Mouse (Mus musculus) liver, embryonic 15.5 days (tissue): ENCODE results near the gene Safb2. TPM values are rescaled to one million over a fixed set of nuclear protein-coding genes. Genes with fewer than 3 reads are reported as not detected.
A peak's percentile ranks its signal among the peaks of the same experiment; 100 is the strongest.

ENCODE experiments used
- ATAC-seq: fragments of 200-750 bp; cut with Nextera tagmentation; 2 replicates; pipeline ENCODE4 v1.8.0; 2017; ENCODE audit warnings: moderate number of reproducible peaks, mild to moderate bottlenecking, moderate library complexity; ENCODE audit not compliant: insufficient read depth
- H3K27ac ChIP-seq: fragments of 300-500 bp; sonication (generic); replicated peaks from 2 replicates; pipeline ENCODE4 v1.5.1; 2015; ENCODE audit warnings: mild to moderate bottlenecking, inconsistent platforms
- H3K27me3 ChIP-seq: fragments of 300-500 bp; sonication (generic); 2 replicates; pipeline ENCODE4 v1.6.1; 2015; ENCODE audit warnings: mild to moderate bottlenecking, inconsistent platforms
- H3K36me3 ChIP-seq: fragments of 300-500 bp; sonication (generic); replicated peaks from 2 replicates; pipeline ENCODE4 v1.6.1; 2015; ENCODE audit warnings: moderate library complexity, mild to moderate bottlenecking, inconsistent platforms
- H3K4me1 ChIP-seq: fragments of 300-500 bp; sonication (generic); replicated peaks from 2 replicates; pipeline ENCODE4 v1.6.1; 2015; ENCODE audit warnings: inconsistent platforms
- H3K4me2 ChIP-seq: fragments of 300-500 bp; sonication (generic); 2 replicates; pipeline ENCODE4 v1.6.1; 2015; ENCODE audit warnings: moderate library complexity, mild to moderate bottlenecking, inconsistent platforms
- H3K4me3 ChIP-seq: fragments of 300-500 bp; sonication (generic); replicated peaks from 2 replicates; pipeline ENCODE4 v1.5.1; 2015; ENCODE audit warnings: mild to moderate bottlenecking, inconsistent platforms
- H3K9ac ChIP-seq: fragments of 300-500 bp; sonication (generic); 2 replicates; pipeline ENCODE4 v1.6.1; 2015; ENCODE audit warnings: moderate library complexity, mild to moderate bottlenecking, inconsistent platforms
- H3K9me3 ChIP-seq: fragments of 300-500 bp; sonication (generic); replicated peaks from 2 replicates; pipeline ENCODE4 v1.6.1; 2016; ENCODE audit warnings: inconsistent platforms
- WGBS: fragments of 180-500 bp; shearing (Covaris S2); methylation state at CpG from one replicate; pipeline ENCODE4 v1.1.7; 2015; ENCODE audit warnings: mixed read lengths; ENCODE audit not compliant: insufficient replicate concordance; 5-methylcytosine and 5-hydroxymethylcytosine counted together
- polyA plus RNA-seq: library from polyadenylated mRNA; unstranded; fragments of >200 nt; fragmentation: Nextera tagmentation; extraction: Ambion mirVana; gene quantifications from 2 replicates; pipeline ENCODE4 v1.2.1, GENCODE M21; 2015

The Safb2 gene
- polyA plus RNA-seq, 1 experiment from 2014 or later: 31.2 TPM

DNA sequence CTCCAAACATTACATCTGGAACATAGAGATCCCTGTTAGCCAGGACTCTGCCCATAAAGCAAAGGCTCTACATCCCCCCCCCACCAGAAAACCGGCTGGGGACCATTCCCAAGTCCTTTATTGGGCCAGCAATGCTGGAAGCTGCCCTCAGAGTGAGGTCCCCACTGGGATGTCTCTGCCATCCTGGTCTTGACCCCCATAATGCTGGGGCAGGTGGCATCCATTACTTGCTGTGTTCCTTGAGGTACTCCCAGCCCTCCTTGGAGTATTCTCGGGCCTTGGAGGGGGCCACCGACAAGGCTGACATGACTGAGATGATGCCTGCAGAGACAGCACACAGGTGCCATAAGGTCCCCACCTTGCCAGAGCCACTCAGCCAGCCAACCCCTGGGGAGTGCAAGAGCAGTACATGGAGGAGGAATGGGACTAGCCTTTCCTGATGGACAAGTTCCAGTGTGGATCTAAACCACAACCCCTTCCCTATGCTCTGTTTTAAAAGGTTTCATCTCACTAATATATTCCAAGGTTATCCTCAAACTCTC is 23.2 kb upstream of the Safb2 start:
- H3K4me1 ChIP-seq: peaks cover 46% of the 10 kb centered on the region
- peaks cover 54% of the 10 kb centered on the region for H3K36me3 ChIP-seq
- no peak overlapping the region for H3K27ac ChIP-seq
- ATAC-seq: no peak
- peak overlapping the region; percentile 74; the same call in 1 of the 2 replicates for H3K4me2 ChIP-seq
- no peaks in the 10 kb centered on the region for H3K27me3 ChIP-seq
- no peaks in the 10 kb centered on the region for H3K9me3 ChIP-seq
- H3K4me3 ChIP-seq: no peak overlapping the region
- H3K9ac ChIP-seq: no peak overlapping the region
- WGBS: 70% methylated on average over 3 of the region's 3 CpGs

- Histone ChIP-seq H3K4me3 (no peak overlapping the region), H3K9ac (no peak overlapping the region), H3K9me3 (no peaks in the 10 kb centered on the region), H3K4me2 (no peak overlapping the region), H3K27me3 (no peaks in the 10 kb centered on the region), H3K36me3 (peaks cover 76% of the 10 kb centered on the region), H3K4me1 (peaks cover 25% of the 10 kb centered on the region), H3K27ac (no peak overlapping the region)
- 89% methylated on average over 9 of the region's 9 CpGs for WGBS
- no peak for ATAC-seq
Measured at GRCm38 (mm10) chr17:56605431-56605830, 21.0 kb upstream of the Safb2 start.

GRCm38 (mm10) chr17:56604422-56604821 is 20.0 kb upstream of the Safb2 start:
- H3K4me3 ChIP-seq: no peak overlapping the region
- H3K4me1 ChIP-seq: peaks cover 19% of the 10 kb centered on the region
- no peaks in the 10 kb centered on the region for H3K9me3 ChIP-seq
- H3K27me3 ChIP-seq: no peaks in the 10 kb centered on the region
- no peak overlapping the region for H3K4me2 ChIP-seq
- no peak overlapping the region for H3K27ac ChIP-seq
- H3K36me3 ChIP-seq: peaks cover 86% of the 10 kb centered on the region
- no peak overlapping the region for H3K9ac ChIP-seq
- no peak for ATAC-seq
- WGBS: 85% methylated on average over 3 of the region's 3 CpGs

- Histone ChIP-seq H3K9me3 (no peaks in the 10 kb centered on the region), H3K36me3 (peaks cover 89% of the 10 kb centered on the region), H3K9ac (no peak overlapping the region), H3K27ac (no peak overlapping the region), H3K4me2 (no peak overlapping the region), H3K27me3 (no peaks in the 10 kb centered on the region), H3K4me1 (peaks cover 16% of the 10 kb centered on the region), H3K4me3 (no peak overlapping the region)
- 86% methylated on average over 9 of the region's 9 CpGs for WGBS
- ATAC-seq: no peak
Measured at GRCm38 (mm10) chr17:56604070-56604380, 19.6 kb upstream of the Safb2 start.

- no peak for ATAC-seq
- Histone ChIP-seq H3K27ac (no peak overlapping the region), H3K36me3 (peaks cover 89% of the 10 kb centered on the region), H3K9me3 (no peaks in the 10 kb centered on the region), H3K9ac (no peak overlapping the region), H3K27me3 (no peaks in the 10 kb centered on the region), H3K4me3 (no peak overlapping the region), H3K4me1 (peaks cover 10% of the 10 kb centered on the region), H3K4me2 (no peak overlapping the region)
- WGBS: 95% methylated on average over 28 of the region's 28 CpGs
Measured at GRCm38 (mm10) chr17:56603186-56604069, 19.0 kb upstream of the Safb2 start.

GRCm38 (mm10) chr17:56593527-56594271 is 9.3 kb upstream of the Safb2 start:
- Histone ChIP-seq H3K4me2 (no peak overlapping the region), H3K4me3 (no peak overlapping the region), H3K27ac (no peak overlapping the region), H3K4me1 (peaks cover 14% of the 10 kb centered on the region; the same call in 1 of the 2 replicates), H3K27me3 (no peaks in the 10 kb centered on the region), H3K36me3 (peaks cover 97% of the 10 kb centered on the region), H3K9me3 (no peaks in the 10 kb centered on the region), H3K9ac (no peak overlapping the region)
- WGBS: 87% methylated on average over 8 of the region's 8 CpGs
- no peak for ATAC-seq

DNA sequence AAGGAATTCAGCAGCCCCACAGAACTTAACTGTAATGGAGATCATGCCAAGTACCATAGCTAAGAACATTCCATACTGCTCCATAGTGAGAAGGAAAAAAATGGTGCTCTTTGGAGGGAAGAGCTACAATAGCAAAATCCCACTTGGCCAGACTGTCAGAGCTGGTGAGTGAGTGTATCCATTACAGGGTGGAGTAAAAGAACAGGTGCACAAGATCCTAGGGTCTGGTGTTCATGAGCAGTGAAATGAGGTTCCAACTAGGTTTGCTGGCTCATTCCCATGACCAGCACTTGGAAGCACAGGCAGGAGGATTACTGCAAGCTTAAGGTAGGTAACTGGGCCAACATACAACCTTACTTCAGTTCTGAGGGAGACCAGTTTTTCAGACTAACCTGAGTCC is 8.2 kb upstream of the Safb2 start:
- Histone ChIP-seq H3K36me3 (peaks cover 100% of the 10 kb centered on the region), H3K27ac (no peak overlapping the region), H3K4me3 (no peak overlapping the region), H3K27me3 (no peaks in the 10 kb centered on the region), H3K9me3 (no peaks in the 10 kb centered on the region), H3K4me2 (no peak overlapping the region), H3K4me1 (peaks cover 23% of the 10 kb centered on the region), H3K9ac (no peak overlapping the region)
- ATAC-seq: no peak

- Histone ChIP-seq H3K27me3 (no peaks in the 10 kb centered on the region), H3K9me3 (no peaks in the 10 kb centered on the region), H3K9ac (no peak overlapping the region), H3K4me1 (peaks cover 43% of the 10 kb centered on the region), H3K36me3 (peaks cover 78% of the 10 kb centered on the region), H3K4me3 (no peak overlapping the region), H3K4me2 (no peak overlapping the region), H3K27ac (no peak overlapping the region)
- 92% methylated on average over 4 of the region's 4 CpGs for WGBS
- ATAC-seq: no peak
Measured at GRCm38 (mm10) chr17:56588921-56589320, 4.5 kb upstream of the Safb2 start.

DNA sequence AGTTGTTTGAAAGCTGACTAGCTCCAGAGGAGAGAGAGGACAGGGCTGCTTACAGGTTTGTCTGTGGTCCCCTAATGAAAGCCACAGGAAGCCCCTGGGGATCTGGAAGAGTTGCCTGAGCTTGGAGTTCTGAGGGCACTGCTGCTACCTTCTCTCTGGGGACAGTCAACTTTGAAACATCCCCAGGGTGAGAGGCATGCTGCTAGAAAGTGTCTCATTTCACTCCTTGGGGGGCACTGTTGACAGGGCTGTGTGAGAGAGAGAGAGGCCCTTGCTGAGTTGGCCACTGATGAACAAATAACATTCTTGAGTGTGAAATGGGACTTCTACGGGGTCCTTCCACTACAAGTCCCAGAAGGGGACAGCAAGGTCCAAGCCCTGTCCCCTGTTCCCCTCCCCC is 3.4 kb upstream of the Safb2 start:
- H3K27ac ChIP-seq: no peak overlapping the region
- H3K27me3 ChIP-seq: no peaks in the 10 kb centered on the region
- 97% methylated on average over 1 of the region's 1 CpGs for WGBS
- H3K9ac ChIP-seq: peak overlapping the region; percentile 12; the same call in 1 of the 2 replicates
- no peaks in the 10 kb centered on the region for H3K9me3 ChIP-seq
- ATAC-seq: no peak
- peaks cover 71% of the 10 kb centered on the region for H3K36me3 ChIP-seq
- peak overlapping the region; percentile 88 for H3K4me2 ChIP-seq
- no peak overlapping the region for H3K4me3 ChIP-seq
- H3K4me1 ChIP-seq: peaks cover 51% of the 10 kb centered on the region

DNA sequence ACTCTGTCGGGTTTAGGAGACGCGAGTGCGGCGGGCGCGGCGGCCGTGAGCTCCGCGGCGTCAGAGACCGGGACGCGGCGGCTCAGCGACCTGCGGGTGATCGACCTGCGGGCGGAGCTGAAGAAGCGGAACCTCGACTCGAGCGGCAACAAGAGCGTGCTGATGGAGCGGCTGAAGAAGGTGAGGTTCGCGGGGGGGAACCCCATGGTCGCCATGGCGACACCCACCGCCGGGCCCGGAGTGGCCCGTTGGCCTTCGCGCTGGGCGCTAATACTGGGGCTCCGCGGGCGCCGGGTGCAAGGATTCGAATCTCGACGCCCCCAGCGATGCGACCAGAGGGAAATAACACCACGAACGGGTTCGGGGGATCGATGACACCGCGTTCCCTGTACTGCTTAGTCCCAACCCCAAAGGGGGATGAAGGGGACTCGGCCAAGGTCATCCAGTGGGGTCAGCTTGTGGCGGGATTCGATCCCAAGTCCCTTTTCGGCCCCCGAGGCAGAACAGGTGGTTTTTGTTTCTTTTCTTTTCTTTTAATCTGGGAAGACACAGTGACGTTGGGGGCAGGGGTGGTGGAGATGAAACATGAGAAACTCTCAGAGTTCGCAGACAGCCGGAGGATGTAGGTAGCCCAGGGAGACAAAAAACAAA is 911 bp upstream of the Safb2 start:
- H3K4me1 ChIP-seq: peaks cover 62% of the 10 kb centered on the region
- H3K27ac ChIP-seq: peak overlapping the region; percentile 99
- peaks cover 71% of the 10 kb centered on the region for H3K36me3 ChIP-seq
- under 1% methylated on average over 61 of the region's 61 CpGs for WGBS
- ATAC-seq: peak; percentile 10; the same call in 1 of the 2 replicates
- no peaks in the 10 kb centered on the region for H3K9me3 ChIP-seq
- peak overlapping the region; percentile 95 for H3K4me3 ChIP-seq
- peak overlapping the region; percentile 90 for H3K9ac ChIP-seq
- H3K4me2 ChIP-seq: peak overlapping the region; percentile 88
- no peaks in the 10 kb centered on the region for H3K27me3 ChIP-seq
